Mouse (Mus musculus): ENCODE results near the gene Hmcn2. TPM values are rescaled to one million over a fixed set of nuclear protein-coding genes. Genes with fewer than 3 reads are reported as not detected.

Hmcn2 gene
- total RNA-seq, 2 experiments from 2014 or later: 0.51 to 0.52 TPM

- TF ChIP-seq CTCF (IDR thresholded peaks at IDR 0.05): peak; percentile 20; the same call in 1 of the 2 replicates
- intact Hi-C loops (cut with DNase I): loop anchor here (10.0 kb wide), 1 partner anchor 283 kb away; no protein-coding TSS in a partner anchor
- no peak overlapping the region for H3K4me3 ChIP-seq
- DNase-seq (ENCODE audit: extremely low spot score in 1 of 2, low spot score in 2 of 2): no peak
- H3K27ac ChIP-seq: no peak overlapping the region
These were observed 6.0 kb upstream of the Hmcn2 start for GRCm38 (mm10) chr2:31308257-31308656.

GRCm38 (mm10) chr2:31309549-31309948 lies 4.7 kb upstream of the Hmcn2 start:
- Histone ChIP-seq H3K4me3 (no peak overlapping the region), H3K27ac (no peak overlapping the region)
- intact Hi-C loops (cut with DNase I): loop anchor here (10.0 kb wide), 1 partner anchor 285 kb away; no protein-coding TSS in a partner anchor
- TF ChIP-seq CTCF (IDR thresholded peaks at IDR 0.05): no peak
- no peak for DNase-seq (ENCODE audit: extremely low spot score in 1 of 2, low spot score in 2 of 2)

DNA sequence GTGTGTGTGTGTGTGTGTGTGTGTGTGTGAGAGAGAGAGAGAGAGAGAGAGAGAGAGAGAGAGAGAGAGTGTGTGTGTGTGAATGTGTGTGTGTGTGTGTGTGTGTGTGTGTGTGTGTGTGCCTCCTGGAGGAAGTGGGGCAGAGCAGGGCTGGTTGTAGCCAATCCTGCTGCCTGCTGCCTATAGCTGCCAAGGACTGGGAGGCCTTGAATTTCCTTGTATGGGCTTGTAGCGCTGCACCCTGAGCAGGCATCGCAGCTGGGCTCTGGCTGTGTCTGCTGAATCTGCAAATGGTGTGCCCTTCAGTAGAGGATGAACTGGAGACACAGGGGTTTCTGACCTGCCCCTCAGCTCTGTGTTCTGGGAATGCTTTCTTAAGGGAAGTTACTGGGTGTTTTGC lies 3.9 kb downstream of the Hmcn2 start:
- no peak for TF ChIP-seq CTCF (IDR thresholded peaks at IDR 0.05)
- DNase-seq (ENCODE audit: extremely low spot score in 1 of 2, low spot score in 2 of 2): no peak
- Histone ChIP-seq H3K27ac (no peak overlapping the region), H3K4me3 (no peak overlapping the region)
- intact Hi-C loops (cut with DNase I): no loop called here

GRCm38 (mm10) chr2:31319200-31319599 lies 5.0 kb downstream of the Hmcn2 start:
- Histone ChIP-seq H3K27ac (no peak overlapping the region), H3K4me3 (no peak overlapping the region)
- no peak for TF ChIP-seq CTCF (IDR thresholded peaks at IDR 0.05)
- no peak for DNase-seq (ENCODE audit: extremely low spot score in 1 of 2, low spot score in 2 of 2)
- intact Hi-C loops (cut with DNase I): no loop called here

GRCm38 (mm10) chr2:31327186-31327585 lies 13.0 kb downstream of the Hmcn2 start:
- Histone ChIP-seq H3K4me3 (no peak overlapping the region), H3K27ac (no peak overlapping the region)
- no peak for TF ChIP-seq CTCF (IDR thresholded peaks at IDR 0.05)
- DNase-seq (ENCODE audit: extremely low spot score in 1 of 2, low spot score in 2 of 2): no peak
- intact Hi-C loops (cut with DNase I): no loop called here

- intact Hi-C loops (cut with DNase I): no loop called here
- Histone ChIP-seq H3K27ac (no peak overlapping the region), H3K4me3 (no peak overlapping the region)
- no peak for DNase-seq (ENCODE audit: extremely low spot score in 1 of 2, low spot score in 2 of 2)
- TF ChIP-seq CTCF (IDR thresholded peaks at IDR 0.05): no peak
These were observed 23.6 kb downstream of the Hmcn2 start for GRCm38 (mm10) chr2:31337706-31338330.

GRCm38 (mm10) chr2:31339826-31340225 lies 25.6 kb downstream of the Hmcn2 start:
- TF ChIP-seq CTCF (IDR thresholded peaks at IDR 0.05): no peak
- H3K27ac ChIP-seq: no peak overlapping the region
- no peak overlapping the region for H3K4me3 ChIP-seq
- DNase-seq (ENCODE audit: extremely low spot score in 1 of 2, low spot score in 2 of 2): no peak
- intact Hi-C loops (cut with DNase I): no loop called here

GRCm38 (mm10) chr2:31341726-31342535 lies 27.7 kb downstream of the Hmcn2 start:
- intact Hi-C loops (cut with DNase I): no loop called here
- TF ChIP-seq CTCF (IDR thresholded peaks at IDR 0.05): no peak
- no peak for DNase-seq (ENCODE audit: extremely low spot score in 1 of 2, low spot score in 2 of 2)
- no peak overlapping the region for H3K27ac ChIP-seq
- H3K4me3 ChIP-seq: no peak overlapping the region

GRCm38 (mm10) chr2:31346096-31346495 lies 31.9 kb downstream of the Hmcn2 start:
- no peak overlapping the region for H3K4me3 ChIP-seq
- no peak for TF ChIP-seq CTCF (IDR thresholded peaks at IDR 0.05)
- intact Hi-C loops (cut with DNase I): no loop called here
- no peak for DNase-seq (ENCODE audit: extremely low spot score in 1 of 2, low spot score in 2 of 2)
- H3K27ac ChIP-seq: no peak overlapping the region

DNA sequence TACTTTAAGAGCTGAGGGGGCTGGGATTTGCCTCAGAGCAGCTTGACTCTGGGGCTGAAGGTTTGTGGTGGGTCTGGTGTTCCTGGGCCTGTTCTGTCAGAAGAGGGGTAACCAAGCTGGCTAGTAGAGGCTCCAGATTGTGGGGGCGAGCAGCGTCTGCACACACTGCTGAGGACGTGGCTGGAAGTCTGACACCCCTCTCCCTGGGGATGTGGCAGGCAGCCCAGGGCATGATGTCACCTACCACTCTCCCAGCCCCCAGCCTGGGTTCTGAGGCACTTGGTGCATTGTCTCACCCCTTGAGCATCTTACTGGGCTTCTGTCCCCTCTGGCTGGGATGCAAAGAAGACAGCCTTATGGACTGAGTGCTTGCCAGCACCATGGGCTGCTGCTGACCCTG lies 34.2 kb downstream of the Hmcn2 start:
- intact Hi-C loops (cut with DNase I): no loop called here
- no peak for TF ChIP-seq CTCF (IDR thresholded peaks at IDR 0.05)
- no peak for DNase-seq (ENCODE audit: extremely low spot score in 1 of 2, low spot score in 2 of 2)
- Histone ChIP-seq H3K4me3 (no peak overlapping the region), H3K27ac (no peak overlapping the region)

GRCm38 (mm10) chr2:31348850-31349249 lies 34.6 kb downstream of the Hmcn2 start:
- H3K4me3 ChIP-seq: no peak overlapping the region
- no peak overlapping the region for H3K27ac ChIP-seq
- DNase-seq (ENCODE audit: extremely low spot score in 1 of 2, low spot score in 2 of 2): no peak
- intact Hi-C loops (cut with DNase I): no loop called here
- TF ChIP-seq CTCF (IDR thresholded peaks at IDR 0.05): no peak

DNA sequence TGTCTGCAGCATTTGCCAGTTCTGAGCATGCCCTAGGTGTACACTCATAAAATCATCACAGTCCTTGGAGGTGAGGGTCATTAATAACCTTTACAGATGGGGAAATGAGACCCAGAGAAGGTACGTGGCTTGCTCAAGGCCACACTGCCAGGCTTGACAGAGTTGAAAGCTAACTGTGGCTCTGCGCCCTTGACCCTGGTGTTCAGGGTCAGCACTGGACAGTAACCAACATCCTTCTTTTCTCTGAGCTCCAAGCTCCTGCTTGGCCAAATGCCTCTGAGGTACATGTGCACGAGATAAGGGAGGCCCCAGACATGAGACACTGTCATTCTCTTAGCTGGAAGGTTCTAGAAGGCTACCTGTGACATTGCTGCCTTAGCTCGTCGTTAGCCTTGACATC lies 42.6 kb downstream of the Hmcn2 start:
- no peak for DNase-seq (ENCODE audit: extremely low spot score in 1 of 2, low spot score in 2 of 2)
- intact Hi-C loops (cut with DNase I): no loop called here
- Histone ChIP-seq H3K27ac (no peak overlapping the region), H3K4me3 (no peak overlapping the region)
- TF ChIP-seq CTCF (IDR thresholded peaks at IDR 0.05): no peak

Measured in left cerebral cortex, adult 2 months (tissue).